Mouse (Mus musculus) CH12.LX (cell line): Measurements from ENCODE around the gene Dapk3. TPM values are rescaled to one million over a fixed set of nuclear protein-coding genes. Genes with fewer than 3 reads are reported as not detected.

Source experiments
- DNase-seq: peaks from one replicate; pipeline ENCODE4 v3.0.0-alpha.2; 2013; ENCODE audit errors: extremely low read depth
- H3K27ac ChIP-seq: 2 replicates; pipeline ENCODE4 v1.5.1; 2012; ENCODE audit warnings: low read depth, mild to moderate bottlenecking, control low read depth, moderate library complexity; ENCODE audit not compliant: insufficient read depth
- H3K27me3 ChIP-seq: replicated peaks from 2 replicates; pipeline ENCODE3; 2012; ENCODE audit warnings: inconsistent platforms
- H3K36me3 ChIP-seq, 2 experiments: replicated peaks in 1 of 2; 2 replicates each; pipeline versions ENCODE3 to v1.6.1; 2012; ENCODE audit warnings: inconsistent platforms in 1 of 2, low read length in 1 of 2, mild to moderate bottlenecking in 1 of 2, mixed read lengths in 1 of 2, moderate library complexity in 1 of 2; ENCODE audit not compliant: control insufficient read depth in 1 of 2, insufficient read depth in 1 of 2
- H3K4me1 ChIP-seq, 2 experiments: 2 replicates each; pipeline ENCODE4 v1.6.1; 2012; ENCODE audit warnings: inconsistent platforms in 1 of 2, moderate library complexity in 1 of 2; ENCODE audit not compliant: insufficient read depth in 2 of 2, control insufficient read depth in 1 of 2
- H3K4me2 ChIP-seq: 2 replicates; pipeline ENCODE4 v1.6.1; 2012; ENCODE audit warnings: low read depth, mild to moderate bottlenecking, control low read depth; ENCODE audit not compliant: poor library complexity, insufficient read depth, severe bottlenecking
- H3K4me3 ChIP-seq, 3 experiments: fragments of 150-350 bp in 1 of 3; sonication (generic) in 1 of 3; replicated peaks in 1 of 3; 2 replicates each; pipeline versions ENCODE3 to v1.5.1; 2011 to 2012; ENCODE audit warnings: low read depth in 2 of 3, low read length in 2 of 3, mild to moderate bottlenecking in 2 of 3, moderate library complexity in 2 of 3, control low read depth in 1 of 3, improper control_type of control experiment in 1 of 3, inconsistent platforms in 1 of 3, mixed read lengths in 1 of 3; ENCODE audit not compliant: poor library complexity in 1 of 3
- H3K79me2 ChIP-seq: replicated peaks from 2 replicates; pipeline ENCODE4 v1.6.1; 2012; ENCODE audit warnings: mild to moderate bottlenecking, moderate library complexity; ENCODE audit not compliant: control insufficient read depth, poor library complexity, insufficient read depth, severe bottlenecking; ENCODE audit errors: extremely low read depth
- H3K9ac ChIP-seq: 2 replicates; pipeline ENCODE4 v1.6.1; 2012; ENCODE audit warnings: low read depth, mild to moderate bottlenecking, control low read depth, moderate library complexity; ENCODE audit not compliant: insufficient read depth
- H3K9me3 ChIP-seq: replicated peaks from 2 replicates; pipeline ENCODE3; 2012; ENCODE audit warnings: low read length, inconsistent platforms, mixed read lengths
- BHLHE40 ChIP-seq: IDR thresholded peaks from 2 replicates; pipeline ENCODE4 v1.6.1; 2011; ENCODE audit warnings: mild to moderate bottlenecking, low read depth, low read length, improper control_type of control experiment
- CHD1 ChIP-seq: IDR thresholded peaks from 2 replicates; pipeline ENCODE4 v1.6.1; 2012; ENCODE audit warnings: low read depth, low read length, improper control_type of control experiment, inconsistent platforms
- CHD2 ChIP-seq: IDR thresholded peaks from 2 replicates; pipeline ENCODE4 v1.6.1; 2011; ENCODE audit warnings: low read length, improper control_type of control experiment
- CTCF ChIP-seq, 2 experiments: IDR thresholded peaks in 1 of 2; conservative IDR thresholded peaks in 1 of 2; 2 replicates each; pipeline ENCODE4 v1.5.1; 2011 to 2012; ENCODE audit warnings: low read depth in 2 of 2, low read length in 2 of 2, improper control_type of control experiment in 1 of 2, inconsistent platforms in 1 of 2, mild to moderate bottlenecking in 1 of 2, moderate library complexity in 1 of 2
- ELF1 ChIP-seq: IDR thresholded peaks from 2 replicates; pipeline ENCODE4 v1.6.1; 2014; ENCODE audit warnings: low read depth, mild to moderate bottlenecking, inconsistent platforms, low read length, improper control_type of control experiment
- ETS1 ChIP-seq: conservative IDR thresholded peaks from 2 replicates; pipeline ENCODE4 v1.6.1; 2012; ENCODE audit warnings: low read depth, mild to moderate bottlenecking, inconsistent platforms, low read length, improper control_type of control experiment, moderate library complexity
- GABPA ChIP-seq: IDR thresholded peaks from 2 replicates; pipeline ENCODE4 v1.6.1; 2012; ENCODE audit warnings: low read depth, low read length, improper control_type of control experiment, inconsistent platforms; ENCODE audit not compliant: insufficient replicate concordance
- JUN ChIP-seq: IDR thresholded peaks from 2 replicates; pipeline ENCODE4 v1.6.1; 2011; ENCODE audit warnings: low read depth, mild to moderate bottlenecking, low read length, improper control_type of control experiment, moderate library complexity; ENCODE audit not compliant: insufficient read depth
- JUND ChIP-seq: conservative IDR thresholded peaks from 2 replicates; pipeline ENCODE4 v1.6.1; 2011; ENCODE audit warnings: low read depth, low read length, improper control_type of control experiment
- KAT2A ChIP-seq: IDR thresholded peaks from 2 replicates; pipeline ENCODE4 v1.6.1; 2012; ENCODE audit warnings: low read length, improper control_type of control experiment, inconsistent platforms; ENCODE audit not compliant: insufficient replicate concordance
- MAFK ChIP-seq: IDR thresholded peaks from 2 replicates; pipeline ENCODE4 v1.6.1; 2011; ENCODE audit warnings: low read length, improper control_type of control experiment; ENCODE audit not compliant: insufficient replicate concordance
- MAX ChIP-seq: IDR thresholded peaks from 2 replicates; pipeline ENCODE4 v1.6.1; 2011; ENCODE audit warnings: low read length, improper control_type of control experiment
- NRF1 ChIP-seq: IDR thresholded peaks from 2 replicates; pipeline ENCODE4 v1.6.1; 2014; ENCODE audit warnings: low read depth, mild to moderate bottlenecking, inconsistent platforms, low read length, improper control_type of control experiment, moderate library complexity
- PAX5 ChIP-seq: IDR thresholded peaks from 2 replicates; pipeline ENCODE4 v1.6.1; 2012; ENCODE audit warnings: low read length, inconsistent platforms, mixed read lengths
- POLR2AphosphoS2 ChIP-seq: IDR thresholded peaks from 2 replicates; pipeline ENCODE4 v1.6.1; 2011; ENCODE audit warnings: low read depth, low read length, improper control_type of control experiment
- SMC3 ChIP-seq: IDR thresholded peaks from 2 replicates; pipeline ENCODE4 v1.6.1; 2011; ENCODE audit warnings: low read depth, low read length, improper control_type of control experiment
- TCF12 ChIP-seq: IDR thresholded peaks from 2 replicates; pipeline ENCODE4 v1.6.1; 2014; ENCODE audit warnings: low read depth, mild to moderate bottlenecking, inconsistent platforms, low read length, improper control_type of control experiment
- ZC3H11A ChIP-seq: IDR thresholded peaks from 2 replicates; pipeline ENCODE4 v1.6.1; 2012; ENCODE audit warnings: low read depth, mild to moderate bottlenecking, inconsistent platforms, low read length, improper control_type of control experiment
- ZKSCAN1 ChIP-seq: IDR thresholded peaks from 2 replicates; pipeline ENCODE4 v1.6.1; 2012; ENCODE audit warnings: low read depth, inconsistent platforms, low read length, improper control_type of control experiment, borderline replicate concordance
- ZMIZ1 ChIP-seq: IDR thresholded peaks from 2 replicates; pipeline ENCODE4 v1.6.1; 2012; ENCODE audit warnings: low read depth, mild to moderate bottlenecking, inconsistent platforms, low read length, improper control_type of control experiment
- dilution Hi-C: fragments of 300-500 bp; cut with MboI; formaldehyde crosslinking; loops from 2 replicates; pipeline ENCODE4 v1.14.3; 2020; ENCODE audit warnings: low sequenced_read_pairs; ENCODE audit not compliant: extremely low pct_unique_long_range_greater_than_20kb, extremely low pct_ligation_motif_present
- in situ Hi-C: fragments of 300-500 bp; cut with MboI; formaldehyde crosslinking; loops from 3 replicates; pipeline ENCODE4 v1.14.3; 2019; ENCODE audit warnings: low sequenced_read_pairs, low pct_ligation_motif_present, low pct_unique_long_range_greater_than_20kb, mixed read lengths
- polyA plus RNA-seq: library from polyadenylated mRNA; unstranded; fragments of >175 nt; gene quantifications from 2 replicates; pipeline ENCODE4 v1.2.1, GENCODE M21; 2012; ENCODE audit warnings: low read depth; ENCODE audit not compliant: insufficient read length
- total RNA-seq, 2 experiments: library from RNA; depleted of rRNA; stranded (reverse); fragments of 300-350 nt in 1 of 2; fragments of >200 nt in 1 of 2; gene quantifications; 2 replicates each; pipeline ENCODE4 v1.2.3; 2012 to 2014

Dapk3 gene
- total and polyA plus RNA-seq, 3 experiments: 25.4 to 46.2 (median 44.5) TPM

- TF ChIP-seq MAFK (no peak), POLR2AphosphoS2 (no peak), ZC3H11A (no peak), MAX (no peak; the same call in 1 of the 2 replicates), NRF1 (no peak), SMC3 (no peak), ETS1 (no peak), GABPA (no peak)
These were observed 20.5 kb upstream of the Dapk3 start (continued) for GRCm38 (mm10) chr10:81162318-81162652.

GRCm38 (mm10) chr10:81165118-81165517 is 17.7 kb upstream of the Dapk3 start:
- Histone ChIP-seq H3K27me3 (no peaks in the 10 kb centered on the region), H3K36me3 (peaks cover 22 to 51% of the 10 kb centered on the region in 2 experiments), H3K4me1 (peaks cover 35 to 74% of the 10 kb centered on the region in 2 experiments), H3K9ac (no peak overlapping the region), H3K4me3 (no peak overlapping the region), H3K4me2 (no peak overlapping the region), H3K9me3 (no peaks in the 10 kb centered on the region), H3K27ac (no peak overlapping the region), H3K79me2 (peaks cover 41% of the 10 kb centered on the region)
- dilution Hi-C loops: no loop called here
- no peak for DNase-seq
- TF ChIP-seq POLR2AphosphoS2 (no peak), ELF1 (no peak), PAX5 (no peak), ZKSCAN1 (no peak), CHD2 (no peak), ZMIZ1 (no peak), CTCF (conservative IDR thresholded peaks at IDR 0.05 in 1 of 2, IDR thresholded peaks at IDR 0.05 in 1 of 2; ENCODE audit: low read depth in 2 of 2, low read length in 2 of 2) (no peak), GABPA (no peak), SMC3 (no peak), JUN (no peak), BHLHE40 (no peak), JUND (no peak), TCF12 (no peak), CHD1 (no peak), KAT2A (no peak), MAX (no peak)
- TF ChIP-seq, all 38 proteins: peak for 0
- in situ Hi-C loops: loop anchor here (10.0 kb wide), 1 partner anchor 240 kb away; no protein-coding TSS in a partner anchor
